Mouse (Mus musculus) C2C12 (cell line): ENCODE data around the gene Mei1.

Source experiments
- CTCF ChIP-seq: IDR thresholded peaks from one replicate; pipeline ENCODE4 v1.5.1; 2011; ENCODE audit not compliant: control insufficient read depth, insufficient read depth, insufficient read length
- FOSL1 ChIP-seq: IDR thresholded peaks from one replicate; pipeline ENCODE4 v1.8.0; 2011; ENCODE audit warnings: mild to moderate bottlenecking, low read length; ENCODE audit not compliant: poor library complexity, insufficient read depth, severe bottlenecking
- MAX ChIP-seq: IDR thresholded peaks from one replicate; pipeline ENCODE4 v1.6.1; 2011; ENCODE audit warnings: mild to moderate bottlenecking, control low read depth
- MYOG ChIP-seq: IDR thresholded peaks from one replicate; pipeline ENCODE4 v1.6.1; 2011; ENCODE audit not compliant: control insufficient read depth, insufficient read length; ENCODE audit errors: extremely low read depth
- USF1 ChIP-seq: IDR thresholded peaks from one replicate; pipeline ENCODE4 v1.6.1; 2011; ENCODE audit warnings: low read depth, mild to moderate bottlenecking, control low read depth, moderate library complexity

DNA sequence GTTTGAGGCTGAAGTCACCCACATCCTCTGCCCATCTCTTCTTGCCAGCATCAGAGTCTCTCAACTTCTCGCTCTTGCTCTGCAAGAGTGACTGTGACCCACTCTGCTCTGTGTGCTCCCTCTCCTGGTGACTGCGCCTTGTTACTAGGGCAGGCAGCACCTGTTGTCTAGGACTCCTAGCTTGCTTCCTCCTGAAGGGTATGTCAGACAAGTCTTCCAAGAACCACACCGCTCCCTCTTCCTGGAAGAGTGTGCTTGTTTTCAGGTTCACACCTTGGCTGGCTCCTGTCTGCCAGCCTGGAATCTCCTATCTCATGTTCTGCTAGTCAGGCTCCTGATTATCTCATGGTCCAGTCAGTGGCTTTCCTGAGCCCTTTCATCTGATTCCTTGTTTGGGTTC is 70.6 kb downstream of the Mei1 start:
- TF ChIP-seq CTCF = no peak
- TF ChIP-seq MYOG = no peak
- no peak for TF ChIP-seq MAX
- no peak for TF ChIP-seq USF1
- TF ChIP-seq FOSL1 = no peak
